Mouse (Mus musculus) heart, embryonic 14.5 days (tissue): ENCODE measurements around the gene 4930518I15Rik. TPM values are rescaled to one million over a fixed set of nuclear protein-coding genes. Genes with fewer than 3 reads are reported as not detected.
"Not testable (repeated sequence)": the region's sequence is repeated elsewhere in the genome, so short reads cannot be mapped to it uniquely, and the experiment has no call there.

Experiments used
- ATAC-seq: fragments of 200-750 bp; cut with Nextera tagmentation; 2 replicates; pipeline ENCODE4 v1.8.0; 2017; ENCODE audit warnings: low read depth, moderate TSS enrichment; ENCODE audit not compliant: insufficient number of reproducible peaks, insufficient read depth, low FRiP score
- H3K27ac ChIP-seq, 2 experiments: fragments of 200-500 bp in 1 of 2; fragments of 300-500 bp in 1 of 2; sonication (generic) in 1 of 2; replicated peaks in 1 of 2; 2 replicates each; pipeline ENCODE4 v1.5.1; 2012 to 2014; ENCODE audit warnings: low read depth in 2 of 2, low read length in 2 of 2, control low read depth in 1 of 2, mild to moderate bottlenecking in 1 of 2, mixed read lengths in 1 of 2; ENCODE audit not compliant: control insufficient read depth in 1 of 2, insufficient read depth in 1 of 2
- H3K27me3 ChIP-seq: fragments of 300-500 bp; sonication (generic); 2 replicates; pipeline ENCODE4 v1.6.1; 2014; ENCODE audit warnings: mild to moderate bottlenecking, low read length, control low read depth; ENCODE audit not compliant: control insufficient read depth, insufficient read depth
- H3K36me3 ChIP-seq: fragments of 300-500 bp; sonication (generic); 2 replicates; pipeline ENCODE4 v1.6.1; 2014; ENCODE audit warnings: mild to moderate bottlenecking, control low read depth, low read length, mixed read lengths; ENCODE audit not compliant: control insufficient read depth, insufficient read depth
- H3K4me1 ChIP-seq, 2 experiments: fragments of 200-500 bp in 1 of 2; fragments of 300-500 bp in 1 of 2; sonication (generic) in 1 of 2; 2 replicates each; pipeline ENCODE4 v1.6.1; 2012 to 2014; ENCODE audit warnings: low read length in 2 of 2, control low read depth in 1 of 2, mixed read lengths in 1 of 2; ENCODE audit not compliant: control insufficient read depth in 2 of 2, insufficient read depth in 2 of 2
- H3K4me2 ChIP-seq: fragments of 300-500 bp; sonication (generic); 2 replicates; pipeline ENCODE4 v1.6.1; 2014; ENCODE audit warnings: mild to moderate bottlenecking, low read length
- H3K4me3 ChIP-seq, 2 experiments: fragments of 200-500 bp in 1 of 2; fragments of 300-500 bp in 1 of 2; sonication (generic) in 1 of 2; 2 replicates each; pipeline ENCODE4 v1.5.1; 2012 to 2014; ENCODE audit warnings: low read length in 2 of 2, mild to moderate bottlenecking in 2 of 2, control low read depth in 1 of 2, low read depth in 1 of 2, moderate library complexity in 1 of 2; ENCODE audit not compliant: control insufficient read depth in 1 of 2, insufficient read depth in 1 of 2
- H3K9ac ChIP-seq: fragments of 300-500 bp; sonication (generic); 2 replicates; pipeline ENCODE4 v1.6.1; 2014; ENCODE audit warnings: mild to moderate bottlenecking, low read length
- H3K9me3 ChIP-seq: fragments of 300-500 bp; sonication (generic); 2 replicates; pipeline ENCODE4 v1.6.1; 2016; ENCODE audit warnings: low read length, control low read depth; ENCODE audit not compliant: control insufficient read depth
- WGBS: fragments of 180-500 bp; shearing (Covaris S2); extraction: QIAGEN DNeasy Blood & Tissue Kit; methylation state at CpG from one replicate; pipeline ENCODE4 v1.1.7; 2014; 5-methylcytosine and 5-hydroxymethylcytosine counted together
- polyA plus RNA-seq: library from polyadenylated mRNA; unstranded; fragments of >200 nt; fragmentation: Nextera tagmentation; extraction: Ambion mirVana; gene quantifications from 2 replicates; pipeline ENCODE4 v1.2.1, GENCODE M21; 2014

Gene 4930518I15Rik
- polyA plus RNA-seq, 1 experiment from 2014 or later, result 3.9 TPM

- 82% methylated on average over 8 of the region's 13 CpGs for WGBS
- H3K4me1 ChIP-seq, result peaks cover 4 to 18% of the 10 kb centered on the region in 2 experiments; a peak in 3 of 4 replicates
- peaks cover 75% of the 10 kb centered on the region for H3K36me3 ChIP-seq
- H3K9me3 ChIP-seq, H3K9ac ChIP-seq, H3K27me3 ChIP-seq, ATAC-seq, H3K27ac ChIP-seq, H3K4me2 ChIP-seq, H3K4me3 ChIP-seq: not testable (repeated sequence)
Observed at GRCm38 (mm10) chr2:156853584-156853983, 4.2 kb downstream of the 4930518I15Rik start.

GRCm38 (mm10) chr2:156850505-156850904 lies 7.2 kb downstream of the 4930518I15Rik start:
- peaks cover 0 to 3% of the 10 kb centered on the region in 2 experiments; a peak in 2 of 4 replicates for H3K4me1 ChIP-seq
- H3K4me2 ChIP-seq, result no peak overlapping the region
- ATAC-seq, result no peak
- no peak overlapping the region for H3K27ac ChIP-seq
- no peaks in the 10 kb centered on the region for H3K9me3 ChIP-seq
- no peaks in the 10 kb centered on the region for H3K27me3 ChIP-seq
- H3K36me3 ChIP-seq, result peaks cover 85% of the 10 kb centered on the region
- no peak overlapping the region for H3K9ac ChIP-seq
- 86% methylated on average over 5 of the region's 5 CpGs for WGBS
- no peak overlapping the region for H3K4me3 ChIP-seq

- no peaks in the 10 kb centered on the region for H3K27me3 ChIP-seq
- H3K27ac ChIP-seq, result no peak overlapping the region
- no peak overlapping the region for H3K4me2 ChIP-seq
- no peak overlapping the region for H3K4me3 ChIP-seq
- H3K9ac ChIP-seq, result no peak overlapping the region
- ATAC-seq, result no peak
- WGBS, result 83% methylated on average over 6 of the region's 6 CpGs
- peaks cover 11 to 20% of the 10 kb centered on the region in 2 experiments for H3K4me1 ChIP-seq
- peaks cover 83% of the 10 kb centered on the region for H3K36me3 ChIP-seq
- no peaks in the 10 kb centered on the region for H3K9me3 ChIP-seq
Observed at GRCm38 (mm10) chr2:156848526-156849182, 9.1 kb downstream of the 4930518I15Rik start.

- WGBS, result 88% methylated on average over 6 of the region's 6 CpGs
- Histone ChIP-seq H3K4me2 (no peak overlapping the region), H3K4me3 (no peak overlapping the region), H3K27me3 (no peaks in the 10 kb centered on the region), H3K27ac (no peak overlapping the region), H3K9me3 (no peaks in the 10 kb centered on the region), H3K36me3 (peaks cover 79% of the 10 kb centered on the region), H3K9ac (no peak overlapping the region), H3K4me1 (peaks cover 20 to 30% of the 10 kb centered on the region in 2 experiments)
- ATAC-seq, result no peak
Observed at GRCm38 (mm10) chr2:156847653-156848052, 10.1 kb downstream of the 4930518I15Rik start.

- H3K9ac ChIP-seq, result no peak overlapping the region
- peaks cover 50% of the 10 kb centered on the region for H3K36me3 ChIP-seq
- H3K4me3 ChIP-seq, result no peak overlapping the region
- H3K27me3 ChIP-seq, result no peaks in the 10 kb centered on the region
- no peak overlapping the region for H3K27ac ChIP-seq
- H3K9me3 ChIP-seq, result no peaks in the 10 kb centered on the region
- peaks cover 28 to 41% of the 10 kb centered on the region in 2 experiments for H3K4me1 ChIP-seq
- H3K4me2 ChIP-seq, result no peak overlapping the region
- 65% methylated on average over 10 of the region's 10 CpGs for whole genome bisulfite sequencing
- ATAC-seq, result no peak
Observed at GRCm38 (mm10) chr2:156844715-156845114, 13.0 kb downstream of the 4930518I15Rik start.

GRCm38 (mm10) chr2:156843331-156843730 lies 14.4 kb downstream of the 4930518I15Rik start:
- Histone ChIP-seq H3K4me3 (no peak overlapping the region), H3K4me1 (peaks cover 33 to 50% of the 10 kb centered on the region in 2 experiments), H3K36me3 (peaks cover 36% of the 10 kb centered on the region), H3K9ac (peak overlapping the region; percentile 95; the same call in 1 of the 2 replicates), H3K4me2 (peak overlapping the region; percentile 84; the same call in 1 of the 2 replicates), H3K27ac (no peak overlapping the region), H3K27me3 (no peaks in the 10 kb centered on the region), H3K9me3 (no peaks in the 10 kb centered on the region)
- no peak for ATAC-seq
- WGBS, result 82% methylated on average over 10 of the region's 10 CpGs

- H3K27me3 ChIP-seq, result no peaks in the 10 kb centered on the region
- 22% methylated on average over 11 of the region's 11 CpGs for WGBS
- peak overlapping the region in 1 of 2 experiments; percentile 95; a peak in 2 of 4 replicates for H3K27ac ChIP-seq
- H3K4me3 ChIP-seq, result peak overlapping the region; percentile 4 to 91; a peak in 3 of 4 replicates
- H3K9ac ChIP-seq, result peak overlapping the region; percentile 95
- H3K4me1 ChIP-seq, result peaks cover 33 to 50% of the 10 kb centered on the region in 2 experiments
- peak overlapping the region; percentile 84 for H3K4me2 ChIP-seq
- no peak for ATAC-seq
- peaks cover 30% of the 10 kb centered on the region for H3K36me3 ChIP-seq
- no peaks in the 10 kb centered on the region for H3K9me3 ChIP-seq
Observed at GRCm38 (mm10) chr2:156842711-156843110, 15.0 kb downstream of the 4930518I15Rik start.
